Mouse (Mus musculus): ENCODE results near the gene Arhgap8. TPM values are rescaled to one million over a fixed set of nuclear protein-coding genes. Genes with fewer than 3 reads are reported as not detected.

Gene Arhgap8
- polyA plus RNA-seq, 1 experiment: 0.18 TPM

DNA sequence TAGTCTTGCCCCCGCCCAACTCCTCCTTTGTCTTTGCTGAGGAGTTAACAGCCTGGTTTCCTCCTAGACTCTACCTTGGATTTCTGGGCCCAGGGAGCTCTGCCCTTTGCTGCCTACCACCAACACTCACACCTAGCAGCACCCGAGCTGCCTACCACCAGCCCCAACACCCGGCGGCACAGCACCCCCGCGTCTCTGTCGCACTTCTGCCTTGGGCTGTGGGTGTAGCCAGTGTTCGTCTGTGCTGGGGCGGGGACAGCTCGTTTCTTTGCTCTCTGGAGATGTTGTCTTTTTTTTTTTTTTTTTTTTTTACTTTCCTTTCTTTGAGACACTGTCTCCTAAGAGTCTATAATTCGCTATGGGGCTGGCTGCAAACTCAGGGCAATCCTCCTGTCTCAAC is 41.9 kb upstream of the Arhgap8 start:
- TF ChIP-seq POLR2A (IDR thresholded peaks at IDR 0.05; ENCODE audit: borderline replicate concordance, insufficient read depth, low read length): no peak
- TF ChIP-seq CTCF (IDR thresholded peaks at IDR 0.05; ENCODE audit: borderline replicate concordance, insufficient read depth, low read depth, low read length): no peak
- WGBS: 83% methylated on average over 11 of the region's 11 CpGs
- H3K4me3 ChIP-seq (replicated peaks; ENCODE audit: insufficient read depth, low read depth, low read length): no peak overlapping the region
- DNase-seq: no peak
- H3K27ac ChIP-seq (ENCODE audit: insufficient read depth, low read length): no peak overlapping the region
- no peaks in the 10 kb centered on the region for H3K4me1 ChIP-seq (ENCODE audit: control insufficient read depth, insufficient read depth, low read length)
- H3K27me3 ChIP-seq (ENCODE audit: control insufficient read depth, insufficient read depth, low read length): peaks cover 3% of the 10 kb centered on the region; the same call in 1 of the 2 replicates

DNA sequence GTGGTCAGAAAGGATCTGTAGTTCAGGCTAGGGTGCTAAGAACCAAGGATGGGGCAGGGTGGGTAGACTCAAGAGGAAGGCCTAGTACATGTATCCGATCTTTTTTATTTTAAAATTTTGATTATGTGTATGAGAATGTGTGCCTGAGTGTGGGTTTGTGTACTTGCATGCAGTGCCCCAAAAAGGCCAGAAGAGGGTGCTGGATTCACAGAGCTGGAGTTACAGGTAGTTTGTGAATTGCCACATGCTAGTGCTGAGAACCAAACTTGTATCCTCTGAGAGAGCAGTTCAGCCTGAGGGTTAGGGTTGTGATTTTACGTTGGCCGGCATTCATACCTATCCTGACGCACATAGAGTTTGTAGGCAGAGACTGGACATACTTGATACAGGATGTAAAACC is 40.8 kb upstream of the Arhgap8 start:
- TF ChIP-seq POLR2A (IDR thresholded peaks at IDR 0.05; ENCODE audit: borderline replicate concordance, insufficient read depth, low read length) (no peak), CTCF (IDR thresholded peaks at IDR 0.05; ENCODE audit: borderline replicate concordance, insufficient read depth, low read depth, low read length) (0 out of 2 replicates have a peak, but pooled peaks have one; percentile 15)
- Histone ChIP-seq H3K4me3 (replicated peaks; ENCODE audit: insufficient read depth, low read depth, low read length) (no peak overlapping the region), H3K27ac (ENCODE audit: insufficient read depth, low read length) (no peak overlapping the region), H3K27me3 (ENCODE audit: control insufficient read depth, insufficient read depth, low read length) (peaks cover 3% of the 10 kb centered on the region; the same call in 1 of the 2 replicates), H3K4me1 (ENCODE audit: control insufficient read depth, insufficient read depth, low read length) (no peaks in the 10 kb centered on the region)
- 97% methylated on average over 4 of the region's 4 CpGs for WGBS
- no peak for DNase-seq

DNA sequence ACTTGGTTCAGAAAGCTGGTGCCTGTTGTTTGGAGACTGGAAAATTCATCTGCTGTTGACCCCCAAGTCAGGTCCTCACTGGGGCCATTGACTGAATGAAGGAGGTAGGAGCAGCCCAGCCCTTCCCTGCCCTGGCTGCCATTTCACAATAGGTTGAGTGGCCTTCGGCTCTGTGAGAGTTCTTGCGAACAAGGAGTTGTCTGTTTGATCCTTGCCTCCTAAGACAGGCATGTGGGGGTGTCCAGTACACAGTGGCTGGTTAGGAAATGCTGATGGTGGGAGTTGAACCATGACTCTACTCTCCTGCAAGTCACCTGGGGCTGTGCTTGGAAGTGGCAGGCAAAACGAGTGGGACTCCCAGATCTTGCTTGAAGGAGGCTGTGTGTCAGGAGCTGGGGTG is 40.1 kb upstream of the Arhgap8 start:
- no peak overlapping the region for H3K27ac ChIP-seq (ENCODE audit: insufficient read depth, low read length)
- 78% methylated on average over 3 of the region's 3 CpGs for WGBS
- no peaks in the 10 kb centered on the region for H3K4me1 ChIP-seq (ENCODE audit: control insufficient read depth, insufficient read depth, low read length)
- H3K27me3 ChIP-seq (ENCODE audit: control insufficient read depth, insufficient read depth, low read length): peaks cover 3% of the 10 kb centered on the region; the same call in 1 of the 2 replicates
- no peak for DNase-seq
- no peak overlapping the region for H3K4me3 ChIP-seq (replicated peaks; ENCODE audit: insufficient read depth, low read depth, low read length)
- TF ChIP-seq CTCF (IDR thresholded peaks at IDR 0.05; ENCODE audit: borderline replicate concordance, insufficient read depth, low read depth, low read length): no peak
- TF ChIP-seq POLR2A (IDR thresholded peaks at IDR 0.05; ENCODE audit: borderline replicate concordance, insufficient read depth, low read length): no peak

DNA sequence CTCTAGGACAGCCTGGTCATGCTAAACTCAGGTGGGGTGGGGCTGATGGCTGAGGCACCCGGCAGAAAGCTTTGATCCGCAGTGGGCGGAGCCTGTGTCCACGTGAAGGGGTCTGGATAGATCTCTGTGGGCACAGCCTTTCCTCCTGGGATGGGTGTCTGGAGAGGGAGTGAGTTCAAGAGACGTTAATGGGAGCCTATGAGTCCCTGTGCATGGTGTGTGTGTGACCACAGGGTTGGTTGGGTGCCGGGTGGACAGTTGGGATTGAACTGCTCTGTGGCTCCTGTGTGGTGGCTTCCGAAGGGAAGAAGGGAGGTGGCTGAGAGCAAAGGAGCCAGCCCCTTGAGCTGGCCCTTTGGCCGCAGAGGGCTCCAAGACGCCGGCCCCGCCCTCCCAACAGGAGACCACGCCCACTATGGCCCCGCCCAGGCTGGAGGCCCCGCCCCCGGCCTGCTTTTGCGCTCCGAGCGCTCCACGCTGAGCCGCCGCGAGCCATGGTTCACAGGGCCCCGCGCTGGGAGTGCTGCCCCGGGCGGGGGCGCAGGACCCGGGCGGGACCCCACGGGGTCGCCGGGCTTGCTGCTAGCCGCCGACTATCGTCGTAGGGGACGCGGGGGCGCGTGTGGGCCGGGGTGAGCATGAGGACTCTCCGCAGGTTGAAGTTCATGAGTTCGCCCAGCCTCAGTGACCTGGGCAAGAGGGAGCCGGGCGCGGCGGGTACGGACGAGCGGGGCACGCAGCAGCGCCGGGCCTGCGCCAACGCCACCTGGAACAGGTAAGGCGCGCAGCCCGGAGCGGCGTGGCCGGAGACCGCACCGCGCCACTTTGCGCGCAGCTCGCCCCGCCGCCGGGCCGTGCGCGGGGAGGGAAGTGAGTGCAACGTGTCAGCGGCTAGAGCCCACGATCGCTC is 39.1 kb upstream of the Arhgap8 start:
- Histone ChIP-seq H3K27me3 (ENCODE audit: control insufficient read depth, insufficient read depth, low read length) (peaks cover 3% of the 10 kb centered on the region; the same call in 1 of the 2 replicates), H3K27ac (ENCODE audit: insufficient read depth, low read length) (no peak overlapping the region), H3K4me1 (ENCODE audit: control insufficient read depth, insufficient read depth, low read length) (no peaks in the 10 kb centered on the region), H3K4me3 (replicated peaks; ENCODE audit: insufficient read depth, low read depth, low read length) (peak overlapping the region; percentile 10)
- WGBS: 2% methylated on average over 58 of the region's 77 CpGs
- TF ChIP-seq CTCF (IDR thresholded peaks at IDR 0.05; ENCODE audit: borderline replicate concordance, insufficient read depth, low read depth, low read length): no peak
- no peak for TF ChIP-seq POLR2A (IDR thresholded peaks at IDR 0.05; ENCODE audit: borderline replicate concordance, insufficient read depth, low read length)
- peak; percentile 27 to 44 for DNase-seq

DNA sequence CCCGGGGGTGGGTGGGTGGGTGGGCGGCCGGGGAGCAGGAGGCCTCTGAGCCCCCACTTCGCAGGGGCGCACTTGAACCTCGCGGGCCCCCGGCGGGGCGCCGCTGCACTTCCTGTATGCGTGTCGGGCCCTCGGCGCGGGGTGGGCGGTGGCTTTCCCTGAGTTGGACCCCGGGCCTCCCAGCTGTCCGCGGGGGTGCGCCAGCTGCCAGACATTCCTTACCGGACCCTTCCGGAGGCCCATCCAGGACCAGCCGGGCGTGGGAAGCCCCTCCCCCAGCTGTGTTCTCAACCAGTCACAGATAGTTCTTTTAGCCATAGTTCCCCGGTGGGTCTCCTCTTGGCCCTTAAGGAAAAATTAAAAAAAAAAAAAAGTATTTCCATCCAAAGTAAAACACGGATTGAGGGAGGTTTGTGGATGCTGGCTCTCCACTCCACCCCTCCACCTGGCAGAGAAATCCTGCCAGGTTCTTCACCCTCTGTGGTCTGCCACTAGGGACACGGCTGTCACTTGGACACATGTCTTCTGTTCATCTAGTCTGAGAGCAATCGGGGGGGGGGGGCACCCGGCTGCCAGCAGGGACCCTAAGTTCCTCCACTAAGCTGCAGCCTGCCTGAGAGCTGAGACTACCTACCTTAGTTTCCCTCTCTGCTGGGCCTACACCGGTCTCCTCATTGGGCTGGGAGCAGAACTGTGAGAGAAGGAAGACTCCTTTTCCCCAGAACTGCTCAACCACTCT is 38.2 kb upstream of the Arhgap8 start:
- Histone ChIP-seq H3K27ac (ENCODE audit: insufficient read depth, low read length) (no peak overlapping the region), H3K4me3 (replicated peaks; ENCODE audit: insufficient read depth, low read depth, low read length) (no peak overlapping the region), H3K4me1 (ENCODE audit: control insufficient read depth, insufficient read depth, low read length) (no peaks in the 10 kb centered on the region), H3K27me3 (ENCODE audit: control insufficient read depth, insufficient read depth, low read length) (peaks cover 3% of the 10 kb centered on the region; the same call in 1 of the 2 replicates)
- TF ChIP-seq POLR2A (IDR thresholded peaks at IDR 0.05; ENCODE audit: borderline replicate concordance, insufficient read depth, low read length) (no peak), CTCF (IDR thresholded peaks at IDR 0.05; ENCODE audit: borderline replicate concordance, insufficient read depth, low read depth, low read length) (no peak)
- DNase-seq: no peak
- WGBS: 2% methylated on average over 20 of the region's 31 CpGs

DNA sequence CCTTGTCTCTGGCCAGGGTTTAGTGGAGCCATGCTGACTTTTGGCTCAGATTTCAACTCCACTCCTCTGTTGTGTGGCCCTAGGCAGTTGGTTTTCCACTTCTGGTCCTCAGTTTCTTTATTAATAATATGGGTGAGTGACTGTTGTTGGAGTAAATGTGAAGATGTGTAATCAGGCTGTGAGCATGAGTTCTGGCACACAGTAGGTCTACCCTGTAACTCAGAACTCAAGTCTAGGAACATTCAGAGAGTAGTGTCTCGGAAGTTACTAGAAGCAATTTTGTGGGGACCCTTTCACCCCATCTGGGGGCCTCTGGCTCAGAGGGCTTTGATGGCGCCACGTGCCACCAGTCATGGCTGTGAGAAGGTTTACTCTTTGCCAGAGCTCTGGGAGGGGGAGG is 37.6 kb upstream of the Arhgap8 start:
- Histone ChIP-seq H3K4me1 (ENCODE audit: control insufficient read depth, insufficient read depth, low read length) (no peaks in the 10 kb centered on the region), H3K27me3 (ENCODE audit: control insufficient read depth, insufficient read depth, low read length) (peaks cover 3% of the 10 kb centered on the region; the same call in 1 of the 2 replicates), H3K4me3 (replicated peaks; ENCODE audit: insufficient read depth, low read depth, low read length) (no peak overlapping the region), H3K27ac (ENCODE audit: insufficient read depth, low read length) (no peak overlapping the region)
- WGBS: 78% methylated on average over 3 of the region's 3 CpGs
- no peak for TF ChIP-seq POLR2A (IDR thresholded peaks at IDR 0.05; ENCODE audit: borderline replicate concordance, insufficient read depth, low read length)
- TF ChIP-seq CTCF (IDR thresholded peaks at IDR 0.05; ENCODE audit: borderline replicate concordance, insufficient read depth, low read depth, low read length): no peak
- no peak for DNase-seq

DNA sequence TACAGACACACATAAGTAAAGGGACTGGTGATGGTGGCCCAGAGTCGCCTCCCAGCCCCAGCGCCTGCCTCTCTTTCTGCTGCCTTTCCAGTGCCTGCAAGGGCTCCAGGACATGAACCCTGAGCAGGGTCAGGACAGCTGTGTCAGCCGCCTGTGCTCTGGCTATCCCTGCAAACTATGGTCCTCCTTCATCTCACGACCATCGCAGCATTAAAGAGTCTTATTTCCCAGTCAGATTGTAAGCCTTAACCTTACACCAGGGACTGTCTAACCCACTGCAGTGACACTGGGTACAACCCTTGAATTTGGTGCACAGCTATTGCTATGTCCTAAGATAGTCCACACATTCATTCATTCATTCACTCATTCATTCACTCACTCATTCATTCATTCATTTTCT is 37.0 kb upstream of the Arhgap8 start:
- peaks cover 3% of the 10 kb centered on the region; the same call in 1 of the 2 replicates for H3K27me3 ChIP-seq (ENCODE audit: control insufficient read depth, insufficient read depth, low read length)
- H3K4me3 ChIP-seq (replicated peaks; ENCODE audit: insufficient read depth, low read depth, low read length): no peak overlapping the region
- H3K27ac ChIP-seq (ENCODE audit: insufficient read depth, low read length): no peak overlapping the region
- no peak for DNase-seq
- TF ChIP-seq POLR2A (IDR thresholded peaks at IDR 0.05; ENCODE audit: borderline replicate concordance, insufficient read depth, low read length): no peak
- no peak for TF ChIP-seq CTCF (IDR thresholded peaks at IDR 0.05; ENCODE audit: borderline replicate concordance, insufficient read depth, low read depth, low read length)
- H3K4me1 ChIP-seq (ENCODE audit: control insufficient read depth, insufficient read depth, low read length): no peaks in the 10 kb centered on the region
- WGBS: 79% methylated on average over 5 of the region's 5 CpGs

Measured in cerebellum, adult 2 months (tissue).